Mouse (Mus musculus): ENCODE measurements around the gene Efna2.
"Not testable (repeated sequence)": the region's sequence is repeated elsewhere in the genome, so short reads cannot be mapped to it uniquely, and the experiment has no call there.

Gene Efna2

DNA sequence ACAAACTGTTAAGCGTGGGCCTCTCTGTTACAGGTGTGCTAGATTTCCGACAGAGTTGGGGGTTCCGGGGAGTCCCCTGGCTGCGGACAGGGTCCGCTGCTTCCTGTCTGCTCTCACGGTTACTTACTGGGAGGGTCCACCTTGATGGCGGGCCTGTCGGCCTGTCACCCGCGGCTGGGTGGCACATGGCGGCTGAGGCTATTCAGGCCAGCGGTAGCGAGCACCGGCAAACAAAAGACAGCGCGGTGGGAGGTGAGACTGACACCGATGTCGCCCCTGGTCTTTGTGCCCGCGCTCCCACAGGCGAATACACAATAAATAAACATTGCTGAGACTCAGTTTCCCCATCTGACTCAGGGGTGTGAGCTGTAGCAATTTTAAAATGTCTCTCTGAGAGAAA lies 10.7 kb downstream of the Efna2 start:
- DNase-seq (ENCODE audit: low spot score): no peak

DNA sequence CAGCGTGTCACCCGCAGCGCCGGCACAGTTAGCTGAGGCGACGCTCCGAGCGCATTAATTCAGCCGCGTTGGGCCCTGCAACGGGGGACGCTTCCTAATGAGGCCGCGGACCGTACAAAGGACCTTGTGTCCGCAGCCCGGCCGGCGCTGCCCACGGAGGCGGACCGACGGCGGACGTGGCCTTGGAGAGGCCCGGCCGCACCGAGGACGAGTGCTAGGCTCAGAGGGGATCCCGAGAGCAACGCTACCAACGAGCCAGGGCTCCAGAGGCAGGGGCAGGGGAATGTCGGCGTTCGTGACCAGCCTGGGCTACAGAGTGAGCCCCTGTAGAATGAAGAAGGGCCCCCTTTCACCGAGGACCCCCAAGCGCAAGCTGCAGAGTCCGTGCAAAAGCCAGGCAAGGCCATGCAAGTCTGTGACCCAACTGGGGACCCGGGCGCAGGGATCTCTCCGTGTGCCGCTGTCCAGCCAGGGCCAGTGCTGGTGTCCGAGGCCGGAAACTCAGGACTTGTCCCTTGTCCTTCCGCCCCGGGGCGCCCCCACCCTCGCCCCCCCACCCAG lies 11.3 kb downstream of the Efna2 start:
- DNase-seq (ENCODE audit: low spot score): no peak

GRCm38 (mm10) chr10:80193976-80194375 lies 14.7 kb downstream of the Efna2 start:
- DNase-seq (ENCODE audit: low spot score): no peak

DNA sequence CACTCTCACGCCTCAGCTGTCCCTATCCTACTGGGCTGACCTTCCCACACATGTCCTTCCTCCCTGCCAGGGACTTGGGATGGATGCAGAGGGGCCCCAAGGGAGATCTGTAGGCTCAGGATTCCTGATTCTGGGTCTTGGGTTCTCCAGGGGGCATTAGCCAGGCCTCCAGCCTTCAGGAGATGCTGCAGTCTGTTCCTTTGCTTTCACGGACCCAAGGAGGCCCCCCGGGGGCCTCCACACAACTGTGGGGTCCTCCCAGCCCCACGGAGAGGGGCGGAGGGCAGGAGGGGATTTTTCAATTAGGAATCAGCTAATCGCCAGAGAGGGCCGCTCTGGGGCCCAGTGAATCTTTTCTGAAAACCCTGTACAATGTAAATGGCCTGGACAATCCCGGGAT lies 15.2 kb downstream of the Efna2 start:
- DNase-seq (ENCODE audit: low spot score): no peak

GRCm38 (mm10) chr10:80196167-80196566 lies 16.9 kb downstream of the Efna2 start:
- DNase-seq (ENCODE audit: low spot score): no peak

DNA sequence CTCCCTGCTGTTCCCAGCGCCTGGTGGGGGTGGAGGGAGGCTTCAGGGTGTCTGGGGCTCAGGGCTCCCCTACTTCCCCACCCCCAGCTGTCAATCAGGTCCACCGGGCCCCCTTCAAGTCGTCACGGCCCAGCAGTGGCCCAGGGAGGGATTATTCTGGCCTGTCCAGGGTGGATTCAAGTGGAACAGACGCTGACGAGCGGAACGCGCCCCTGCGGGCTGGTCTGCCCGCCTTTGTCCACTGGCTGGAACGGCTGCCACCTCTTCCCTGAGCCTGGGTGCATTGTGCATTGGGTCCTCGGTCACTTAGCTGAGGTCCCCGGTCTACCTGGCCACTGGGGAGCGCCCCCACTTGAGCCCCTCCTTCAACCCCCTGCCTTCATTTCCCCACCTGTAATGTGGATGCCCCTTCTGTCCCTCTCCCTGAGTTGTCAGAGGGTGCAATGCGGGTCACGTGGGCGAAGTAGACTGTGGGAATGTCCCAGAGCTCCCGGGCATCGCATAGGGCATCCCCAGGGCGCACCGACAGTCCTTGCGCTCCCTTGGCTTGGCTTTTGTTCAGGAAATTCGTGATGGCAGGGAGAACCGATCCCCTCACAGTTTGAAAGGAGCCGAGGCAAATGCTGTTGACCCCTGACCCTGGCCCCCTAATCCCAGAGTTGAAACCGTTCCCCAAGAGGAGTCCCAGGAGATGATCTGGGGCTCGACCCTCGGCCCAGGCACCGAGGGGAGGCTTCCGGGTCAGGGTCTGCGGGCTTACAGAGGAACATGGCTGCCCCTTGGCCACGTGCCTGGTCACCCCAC lies 17.7 kb downstream of the Efna2 start:
- no peak for DNase-seq (ENCODE audit: low spot score)

- peak; percentile 75 for DNase-seq (ENCODE audit: low spot score)
These were observed 20.2 kb downstream of the Efna2 start for GRCm38 (mm10) chr10:80199440-80200008.

DNA sequence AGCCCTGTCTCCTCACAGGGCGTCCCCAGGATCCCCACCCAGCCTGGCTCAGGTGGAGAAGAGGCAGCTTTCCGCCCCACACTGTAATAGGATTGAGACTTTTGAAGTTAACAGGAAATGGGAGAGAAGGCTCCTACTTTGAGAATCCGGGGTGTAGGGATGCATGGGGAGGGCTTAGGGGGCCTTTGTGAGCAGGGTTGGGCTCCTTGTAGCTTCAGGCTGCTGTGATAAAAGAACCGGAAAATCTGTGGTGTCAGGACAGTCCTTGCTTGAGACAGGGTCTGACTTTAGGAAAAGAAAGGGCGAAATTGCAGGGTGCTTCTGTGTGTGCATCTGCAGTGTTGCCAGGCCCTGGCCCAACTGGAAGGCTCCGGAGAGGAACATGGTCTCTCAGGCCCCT lies 21.2 kb downstream of the Efna2 start:
- DNase-seq (ENCODE audit: low spot score): no peak

- no peak for DNase-seq (ENCODE audit: low spot score)
These were observed 24.8 kb downstream of the Efna2 start for GRCm38 (mm10) chr10:80204055-80204454.

DNA sequence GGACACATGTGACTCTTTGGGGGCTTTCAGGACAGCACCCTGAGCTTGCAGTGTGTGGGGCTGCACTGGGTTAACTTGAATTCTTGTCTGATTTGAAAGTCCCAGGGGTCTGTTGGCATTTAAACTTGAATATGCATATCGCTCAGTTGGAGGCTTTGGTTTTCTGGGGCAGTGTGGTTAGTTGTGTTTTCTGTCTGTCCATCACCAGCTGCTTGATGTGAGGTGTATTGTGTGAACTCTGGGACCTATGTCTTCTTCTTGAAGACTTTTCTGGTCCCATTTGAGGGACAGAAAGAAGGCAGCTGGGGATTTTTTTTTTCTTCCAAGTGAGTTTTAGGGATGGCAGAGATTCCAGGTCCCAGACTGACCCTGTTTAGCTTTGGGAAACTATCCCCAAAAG lies 27.9 kb downstream of the Efna2 start:
- DNase-seq (ENCODE audit: low spot score): no peak

DNA sequence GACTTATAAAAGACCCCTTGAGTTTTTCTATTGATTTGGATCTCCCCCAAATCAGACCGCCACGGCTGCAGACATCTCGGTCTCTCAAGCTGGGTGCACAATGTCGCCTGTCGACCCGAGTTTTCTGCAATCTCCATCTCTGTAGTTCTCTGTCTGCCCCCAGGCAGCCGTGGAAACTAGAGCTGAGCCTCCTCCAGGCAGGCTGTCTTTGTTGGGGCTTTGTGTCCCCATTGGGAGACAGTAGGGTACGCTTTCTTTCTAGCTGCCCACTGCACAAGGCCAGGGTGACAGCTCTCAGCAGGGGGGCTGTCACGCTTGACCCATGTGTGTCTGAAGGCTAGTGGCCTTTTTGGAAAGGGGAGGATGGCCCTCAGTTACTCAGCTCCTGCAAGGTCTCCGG lies 28.4 kb downstream of the Efna2 start:
- no peak for DNase-seq (ENCODE audit: low spot score)

DNA sequence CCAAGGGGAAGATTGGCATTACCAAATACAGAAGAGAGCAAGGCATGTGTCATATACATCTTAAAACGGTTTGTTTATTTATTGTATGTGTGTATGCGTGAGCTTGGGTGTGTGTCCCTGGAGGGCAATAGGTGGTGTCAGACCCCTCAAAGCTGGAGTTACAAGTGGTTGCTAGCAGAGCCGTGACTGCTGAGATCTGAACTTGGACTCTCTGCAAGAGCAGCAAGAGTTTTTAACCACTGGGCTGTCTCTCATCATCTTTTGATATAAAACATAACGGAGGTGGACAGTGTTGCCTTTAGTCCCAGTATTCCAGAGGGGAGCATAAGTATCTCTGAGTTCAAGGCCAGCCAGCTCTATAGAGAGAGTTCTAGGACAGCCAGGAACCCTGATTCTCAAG lies 29.0 kb downstream of the Efna2 start:
- DNase-seq (ENCODE audit: low spot score): no peak

GRCm38 (mm10) chr10:80208841-80209371 lies 29.6 kb downstream of the Efna2 start:
- DNase-seq (ENCODE audit: low spot score): no peak

DNA sequence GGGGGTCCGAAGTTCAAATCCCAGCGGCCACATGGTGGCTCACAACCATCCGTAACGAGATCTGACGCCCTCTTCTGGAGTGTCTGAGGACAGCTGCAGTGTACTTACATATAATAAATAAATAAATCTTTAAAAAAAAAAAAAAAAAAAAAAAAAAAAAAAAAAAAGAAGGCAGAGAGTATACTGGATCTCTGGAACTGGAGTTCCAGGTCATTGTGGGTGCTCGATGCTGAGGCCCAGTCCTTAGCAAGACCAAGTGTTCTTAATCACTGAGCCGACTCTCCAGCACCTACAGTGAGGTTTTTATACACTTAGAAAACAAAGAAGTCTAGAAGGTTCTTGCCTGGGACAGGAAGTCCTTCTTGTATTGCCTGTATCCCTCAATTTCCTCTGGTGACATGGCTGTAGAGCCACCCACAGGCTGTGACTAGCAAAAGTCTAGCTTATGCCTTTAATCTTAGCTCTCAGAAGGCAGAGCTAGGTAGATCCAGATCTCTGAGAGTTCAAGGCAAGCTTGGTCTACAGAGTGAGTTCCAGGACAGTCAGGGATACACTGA lies 32.3 kb downstream of the Efna2 start:
- not testable (repeated sequence) for DNase-seq (ENCODE audit: low spot score)

GRCm38 (mm10) chr10:80215048-80215772 lies 35.9 kb downstream of the Efna2 start:
- DNase-seq (ENCODE audit: low spot score): no peak

DNA sequence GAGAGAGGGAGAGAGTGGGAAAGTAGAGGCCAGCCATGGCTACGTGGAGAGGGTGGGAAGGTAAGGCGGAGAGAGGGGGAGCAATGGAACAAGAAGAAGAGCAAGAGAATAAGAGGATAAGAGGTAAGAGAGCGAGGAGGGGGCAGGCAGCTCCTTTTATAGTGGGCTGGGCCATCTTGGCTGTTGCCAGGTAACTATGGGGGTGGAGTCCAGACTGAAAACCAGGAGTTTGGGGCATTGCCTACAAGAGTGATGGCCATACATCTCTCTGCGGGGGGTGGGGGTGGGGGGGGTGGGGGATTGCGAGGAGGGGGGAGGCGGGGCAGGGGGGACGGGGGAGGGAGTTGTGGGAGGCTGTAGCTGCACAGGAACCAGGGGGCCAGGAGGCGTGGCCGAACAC lies 41.4 kb downstream of the Efna2 start:
- no peak for DNase-seq (ENCODE audit: low spot score)

- not testable (repeated sequence) for DNase-seq (ENCODE audit: low spot score)
These were observed 43.9 kb downstream of the Efna2 start for GRCm38 (mm10) chr10:80223137-80223536.

- DNase-seq (ENCODE audit: low spot score): no peak
These were observed 46.8 kb downstream of the Efna2 start for GRCm38 (mm10) chr10:80226071-80226415.

GRCm38 (mm10) chr10:80226416-80227165 lies 47.3 kb downstream of the Efna2 start, which contains the start of gene Mum1:
TSS of gene Mum1 (plus strand) at chr10:80226434.
- DNase-seq (ENCODE audit: low spot score): peak; percentile 99

- no peak for DNase-seq (ENCODE audit: low spot score)
These were observed 47.9 kb downstream of the Efna2 start for GRCm38 (mm10) chr10:80227166-80227539.
